Mouse (Mus musculus): ENCODE measurements around the gene Slc9b1.

DNA sequence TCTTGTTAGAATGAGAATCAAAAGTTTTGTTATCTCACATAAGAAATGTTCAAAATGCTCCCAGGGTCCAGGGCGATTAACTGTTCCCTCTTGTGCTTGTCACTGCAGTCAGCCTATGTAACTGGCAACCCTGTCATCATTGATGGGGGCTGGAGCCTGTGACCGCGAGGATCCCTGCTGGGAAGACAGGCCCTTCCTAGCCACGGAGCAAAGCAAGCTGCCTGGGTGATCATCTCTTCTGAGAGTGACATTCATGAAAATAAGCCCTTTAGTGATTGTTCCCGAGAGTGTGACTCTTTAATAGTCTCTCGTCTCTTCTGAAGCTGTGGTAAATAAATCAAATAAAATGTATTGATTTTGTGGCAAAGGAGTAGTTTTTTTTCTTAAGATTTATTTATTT, 43.8 kb upstream of the Slc9b1 start:
- TF ChIP-seq CTCF (IDR thresholded peaks at IDR 0.05; ENCODE audit: extremely low read depth, insufficient read length, insufficient replicate concordance, low read depth, low read length) (no peak), POLR2A (IDR thresholded peaks at IDR 0.05; ENCODE audit: low read depth, low read length) (no peak)
